Mouse (Mus musculus): ENCODE results near the gene Nhlrc3. TPM values are rescaled to one million over a fixed set of nuclear protein-coding genes. Genes with fewer than 3 reads are reported as not detected.

Nhlrc3 gene
- polyA plus RNA-seq, 1 experiment from 2014 or later: 11.9 TPM

DNA sequence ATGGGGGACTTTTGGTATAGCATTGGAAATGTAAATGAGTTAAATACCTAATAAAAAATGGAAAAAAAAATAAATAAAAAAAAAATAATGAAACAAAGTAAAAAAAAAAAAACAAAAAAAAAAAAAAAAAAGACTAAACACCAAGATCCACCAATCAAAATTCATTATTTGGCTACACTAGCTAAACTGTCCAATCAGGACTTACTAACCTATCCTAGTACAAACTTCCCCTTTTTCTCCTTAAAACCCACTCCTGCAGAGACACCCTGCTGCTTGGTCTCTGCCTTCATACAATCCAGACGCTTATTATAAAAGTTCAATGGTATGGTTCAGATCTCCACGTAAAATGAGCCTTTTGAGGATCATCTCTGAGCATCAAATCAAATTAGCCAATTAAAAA is 49.7 kb downstream of the Nhlrc3 start:
- H3K4me1 ChIP-seq: 0 out of 2 replicates have a peak, but pooled peaks cover 5% of the 10 kb centered on the region
- no peaks in the 10 kb centered on the region for H3K36me3 ChIP-seq
- H3K9me3 ChIP-seq: no peaks in the 10 kb centered on the region
- H3K27ac ChIP-seq: no peak overlapping the region
- WGBS: 53% methylated on average over 2 of the region's 2 CpGs
- no peaks in the 10 kb centered on the region for H3K27me3 ChIP-seq (replicated peaks)
- no peak overlapping the region for H3K4me2 ChIP-seq (replicated peaks)
- no peak overlapping the region for H3K9ac ChIP-seq
- no peak overlapping the region for H3K4me3 ChIP-seq
- ATAC-seq (ENCODE audit: low FRiP score, low read depth): no peak

DNA sequence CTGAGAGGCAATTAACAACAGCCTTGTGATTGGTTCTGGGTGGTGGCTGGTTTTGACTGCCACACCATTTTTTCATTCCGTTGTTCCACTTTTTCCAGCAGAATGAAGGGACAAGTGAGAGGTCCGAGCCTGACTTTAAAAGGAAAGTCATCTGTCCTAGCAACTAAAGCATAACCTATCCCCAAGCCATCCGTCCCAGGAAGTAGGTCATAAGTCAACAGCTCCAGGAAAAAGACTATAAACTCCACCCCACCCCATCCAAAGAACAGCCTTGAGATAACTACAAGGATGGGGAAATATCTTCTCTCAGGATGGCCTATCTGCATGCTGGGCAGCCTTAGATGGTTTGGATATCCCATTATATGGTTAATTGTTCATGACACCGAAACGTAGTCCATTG is 50.9 kb downstream of the Nhlrc3 start:
- Histone ChIP-seq H3K4me2 (replicated peaks) (no peak overlapping the region), H3K9me3 (no peaks in the 10 kb centered on the region), H3K27ac (no peak overlapping the region), H3K9ac (no peak overlapping the region), H3K4me1 (0 out of 2 replicates have a peak, but pooled peaks cover 5% of the 10 kb centered on the region), H3K4me3 (no peak overlapping the region), H3K36me3 (no peaks in the 10 kb centered on the region), H3K27me3 (replicated peaks) (no peaks in the 10 kb centered on the region)
- 88% methylated on average over 5 of the region's 5 CpGs for WGBS
- ATAC-seq (ENCODE audit: low FRiP score, low read depth): no peak

DNA sequence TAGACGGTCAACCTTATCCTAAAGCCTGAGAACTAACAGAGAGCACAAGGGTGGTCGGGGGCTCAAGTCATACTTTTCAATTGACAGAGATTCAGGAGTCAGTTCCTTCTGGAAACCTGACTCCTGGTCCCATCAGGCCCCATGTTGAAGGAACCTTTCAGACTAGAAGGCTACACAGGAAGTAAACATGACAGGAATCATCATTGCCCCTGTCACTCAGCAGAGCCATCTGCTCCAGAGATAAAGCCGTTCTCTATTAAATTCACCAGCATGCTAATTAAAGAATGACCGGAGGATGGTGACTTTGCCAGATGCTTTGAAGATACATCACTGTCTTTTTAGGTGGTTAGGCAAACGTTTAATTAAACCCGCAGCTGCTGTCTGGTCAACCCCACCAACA is 53.1 kb downstream of the Nhlrc3 start:
- no peak for ATAC-seq (ENCODE audit: low FRiP score, low read depth)
- 63% methylated on average over 6 of the region's 6 CpGs for WGBS
- no peak overlapping the region for H3K4me2 ChIP-seq (replicated peaks)
- no peaks in the 10 kb centered on the region for H3K27me3 ChIP-seq (replicated peaks)
- no peak overlapping the region for H3K4me3 ChIP-seq
- H3K4me1 ChIP-seq: no peaks in the 10 kb centered on the region
- H3K36me3 ChIP-seq: no peaks in the 10 kb centered on the region
- H3K9ac ChIP-seq: no peak overlapping the region
- H3K9me3 ChIP-seq: no peaks in the 10 kb centered on the region
- no peak overlapping the region for H3K27ac ChIP-seq

DNA sequence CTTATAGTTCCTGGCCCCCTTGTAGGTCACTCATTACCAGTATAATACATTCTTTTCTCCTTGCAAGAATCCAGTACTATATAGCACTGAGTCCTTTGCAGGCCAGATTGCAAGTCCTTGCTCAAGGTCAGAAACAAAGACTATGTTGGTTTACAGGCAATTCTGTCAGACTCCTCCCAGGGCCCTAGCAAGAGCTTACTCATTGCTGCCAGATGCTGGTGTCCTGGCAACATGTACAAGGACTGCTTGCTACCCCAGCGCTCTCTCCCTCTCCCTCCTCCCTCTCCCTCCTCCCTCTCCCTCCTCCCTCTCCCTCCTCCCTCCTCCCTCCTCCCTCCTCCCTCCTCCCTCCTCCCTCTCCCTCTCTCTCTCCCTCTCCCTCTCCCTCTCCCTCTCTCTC is 56.0 kb downstream of the Nhlrc3 start:
- H3K9ac ChIP-seq: no peak overlapping the region
- H3K4me3 ChIP-seq: no peak overlapping the region
- H3K4me1 ChIP-seq: no peaks in the 10 kb centered on the region
- H3K4me2 ChIP-seq (replicated peaks): no peak overlapping the region
- WGBS: 65% methylated on average over 1 of the region's 1 CpGs
- no peaks in the 10 kb centered on the region for H3K9me3 ChIP-seq
- ATAC-seq (ENCODE audit: low FRiP score, low read depth): no peak
- no peaks in the 10 kb centered on the region for H3K27me3 ChIP-seq (replicated peaks)
- no peaks in the 10 kb centered on the region for H3K36me3 ChIP-seq
- no peak overlapping the region for H3K27ac ChIP-seq

Other genes with a start within 250 kb of the Nhlrc3 start
- 30.2 and 33.8 TPM in 2 replicates for gene Proser1, start 334 bp upstream of the Nhlrc3 start, polyA plus RNA-seq (2016; fragmentation: Nextera tagmentation; extraction: Ambion mirVana)
- gene Stoml3, start 25.3 kb upstream of the Nhlrc3 start, polyA plus RNA-seq (2016; fragmentation: Nextera tagmentation; extraction: Ambion mirVana): 0.14 TPM in 1 of 2 replicates, not detected in the other
- gene Frem2, start 194.0 kb upstream of the Nhlrc3 start, polyA plus RNA-seq (2016; fragmentation: Nextera tagmentation; extraction: Ambion mirVana): 2.1 and 2.2 TPM in 2 replicates